Mouse (Mus musculus): ENCODE data around the gene Taf8. TPM values are rescaled to one million over a fixed set of nuclear protein-coding genes. Genes with fewer than 3 reads are reported as not detected.

Taf8 gene
- total and polyA plus RNA-seq, 2 experiments from 2014 or later = 11.8 to 17.9 TPM

DNA sequence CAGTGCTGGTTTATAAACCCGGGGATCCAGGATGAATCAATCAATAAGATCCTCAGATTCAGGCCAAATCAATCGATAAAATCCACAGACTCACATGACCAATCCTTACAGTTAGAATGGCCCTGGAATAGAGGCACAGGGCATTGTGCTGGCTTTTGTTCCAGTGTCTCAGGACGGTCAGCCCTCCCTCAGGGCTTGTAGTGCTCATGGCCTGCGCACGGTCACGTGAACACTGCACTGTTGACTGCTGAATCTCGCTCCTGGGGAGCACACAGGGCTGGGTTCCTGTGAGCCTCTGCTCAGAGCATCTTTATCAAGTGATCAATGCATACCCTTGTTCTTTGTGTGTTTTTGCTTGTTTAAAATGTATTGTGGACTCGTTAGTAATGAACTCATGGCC lies 26.8 kb upstream of the Taf8 start:
- H3K27ac ChIP-seq = no peak overlapping the region
- TF ChIP-seq CTCF (IDR thresholded peaks at IDR 0.05; ENCODE audit: low read depth) = no peak
- 43% methylated on average over 8 of the region's 8 CpGs for WGBS
- H3K4me2 ChIP-seq (ENCODE audit: low read depth, low read length) = no peak overlapping the region
- no peak overlapping the region for H3K4me3 ChIP-seq (ENCODE audit: low read length)
- H3K27me3 ChIP-seq (ENCODE audit: insufficient read depth, low read length) = no peaks in the 10 kb centered on the region
- H3K9ac ChIP-seq (replicated peaks; ENCODE audit: low read length) = no peak overlapping the region
- H3K4me1 ChIP-seq (ENCODE audit: insufficient read depth, low read length) = no peaks in the 10 kb centered on the region
- ATAC-seq (no peak), DNase-seq (ENCODE audit: low spot score) (no peak)
- no peaks in the 10 kb centered on the region for H3K9me3 ChIP-seq (ENCODE audit: low read length)
- no peaks in the 10 kb centered on the region for H3K36me3 ChIP-seq (ENCODE audit: insufficient read depth, low read length)

- H3K9me3 ChIP-seq (ENCODE audit: low read length) = no peaks in the 10 kb centered on the region
- ATAC-seq = 0 out of 2 replicates have a peak, but pooled peaks have one; percentile 46
- H3K27ac ChIP-seq = peak overlapping the region; percentile 8; the same call in 1 of the 2 replicates
- TF ChIP-seq CTCF (IDR thresholded peaks at IDR 0.05; ENCODE audit: low read depth) = no peak
- WGBS = 47% methylated on average over 10 of the region's 10 CpGs
- no peak overlapping the region for H3K4me3 ChIP-seq (ENCODE audit: low read length)
- no peaks in the 10 kb centered on the region for H3K27me3 ChIP-seq (ENCODE audit: insufficient read depth, low read length)
- no peaks in the 10 kb centered on the region for H3K4me1 ChIP-seq (ENCODE audit: insufficient read depth, low read length)
- no peak overlapping the region for H3K9ac ChIP-seq (replicated peaks; ENCODE audit: low read length)
- DNase-seq (ENCODE audit: low spot score) = peak; percentile 17
- no peak overlapping the region for H3K4me2 ChIP-seq (ENCODE audit: low read depth, low read length)
- no peaks in the 10 kb centered on the region for H3K36me3 ChIP-seq (ENCODE audit: insufficient read depth, low read length)
Observed at GRCm38 (mm10) chr17:47527581-47528300, 25.6 kb upstream of the Taf8 start.

GRCm38 (mm10) chr17:47526856-47527520 lies 24.9 kb upstream of the Taf8 start:
- Histone ChIP-seq H3K4me2 (ENCODE audit: low read depth, low read length) (no peak overlapping the region), H3K4me1 (ENCODE audit: insufficient read depth, low read length) (peaks cover 5% of the 10 kb centered on the region; the same call in 1 of the 2 replicates), H3K27ac (no peak overlapping the region), H3K9me3 (ENCODE audit: low read length) (no peaks in the 10 kb centered on the region), H3K36me3 (ENCODE audit: insufficient read depth, low read length) (no peaks in the 10 kb centered on the region), H3K4me3 (ENCODE audit: low read length) (no peak overlapping the region), H3K27me3 (ENCODE audit: insufficient read depth, low read length) (no peaks in the 10 kb centered on the region), H3K9ac (replicated peaks; ENCODE audit: low read length) (no peak overlapping the region)
- 75% methylated on average over 17 of the region's 17 CpGs for WGBS
- ATAC-seq = no peak
- DNase-seq (ENCODE audit: low spot score) = no peak
- TF ChIP-seq CTCF (IDR thresholded peaks at IDR 0.05; ENCODE audit: low read depth) = no peak

DNA sequence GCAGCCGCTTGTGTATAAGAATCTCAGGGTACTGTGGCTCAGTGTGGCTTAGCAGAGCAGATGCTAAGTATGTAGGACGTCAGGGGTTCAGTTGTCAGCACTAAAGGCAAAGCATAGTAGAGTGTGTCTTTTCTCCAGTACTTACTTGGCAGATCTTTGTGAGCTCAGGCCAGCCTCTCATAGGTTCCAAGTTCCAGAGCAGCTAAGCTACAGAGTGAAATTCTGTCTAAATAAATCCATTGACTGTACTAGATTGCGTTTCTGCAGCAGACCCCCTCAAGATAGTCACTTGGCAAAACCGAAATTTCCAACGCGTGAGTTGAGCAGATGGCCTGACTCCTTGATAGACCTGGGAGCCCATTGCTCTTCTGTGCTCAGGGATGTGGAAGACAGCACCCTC lies 22.9 kb upstream of the Taf8 start:
- TF ChIP-seq CTCF (IDR thresholded peaks at IDR 0.05; ENCODE audit: low read depth) = no peak
- 88% methylated on average over 6 of the region's 6 CpGs for WGBS
- Histone ChIP-seq H3K4me3 (ENCODE audit: low read length) (no peak overlapping the region), H3K27me3 (ENCODE audit: insufficient read depth, low read length) (no peaks in the 10 kb centered on the region), H3K4me2 (ENCODE audit: low read depth, low read length) (no peak overlapping the region), H3K4me1 (ENCODE audit: insufficient read depth, low read length) (peaks cover 12% of the 10 kb centered on the region; the same call in 1 of the 2 replicates), H3K9me3 (ENCODE audit: low read length) (no peaks in the 10 kb centered on the region), H3K27ac (no peak overlapping the region), H3K9ac (replicated peaks; ENCODE audit: low read length) (no peak overlapping the region), H3K36me3 (ENCODE audit: insufficient read depth, low read length) (no peaks in the 10 kb centered on the region)
- ATAC-seq = no peak
- no peak for DNase-seq (ENCODE audit: low spot score)

DNA sequence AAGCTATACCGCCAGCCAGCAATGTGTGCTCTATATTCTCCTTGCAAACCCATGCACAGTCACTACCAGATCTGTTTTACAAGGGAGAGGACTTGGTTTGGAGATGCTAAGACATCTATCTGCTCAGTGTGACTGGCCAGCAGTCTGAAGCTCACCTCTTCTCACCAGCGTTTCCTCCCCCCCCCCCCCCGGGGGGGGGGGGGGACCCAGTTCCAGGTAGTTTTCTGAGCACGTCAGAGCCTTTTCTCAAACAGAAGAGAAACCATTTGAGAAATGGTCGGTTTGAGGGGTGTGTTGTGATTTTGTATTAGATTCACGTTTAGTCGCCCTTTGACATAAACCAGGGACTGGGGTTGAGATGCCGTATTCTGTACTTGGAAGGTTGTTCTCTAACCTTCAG lies 22.0 kb upstream of the Taf8 start:
- H3K27me3 ChIP-seq (ENCODE audit: insufficient read depth, low read length) = no peaks in the 10 kb centered on the region
- H3K27ac ChIP-seq = no peak overlapping the region
- no peak overlapping the region for H3K4me2 ChIP-seq (ENCODE audit: low read depth, low read length)
- peaks cover 12% of the 10 kb centered on the region; the same call in 1 of the 2 replicates for H3K4me1 ChIP-seq (ENCODE audit: insufficient read depth, low read length)
- TF ChIP-seq CTCF (IDR thresholded peaks at IDR 0.05; ENCODE audit: low read depth) = no peak
- ATAC-seq (no peak), DNase-seq (ENCODE audit: low spot score) (no peak)
- no peak overlapping the region for H3K9ac ChIP-seq (replicated peaks; ENCODE audit: low read length)
- H3K9me3 ChIP-seq (ENCODE audit: low read length) = no peaks in the 10 kb centered on the region
- 86% methylated on average over 7 of the region's 8 CpGs for WGBS
- no peak overlapping the region for H3K4me3 ChIP-seq (ENCODE audit: low read length)
- H3K36me3 ChIP-seq (ENCODE audit: insufficient read depth, low read length) = no peaks in the 10 kb centered on the region

DNA sequence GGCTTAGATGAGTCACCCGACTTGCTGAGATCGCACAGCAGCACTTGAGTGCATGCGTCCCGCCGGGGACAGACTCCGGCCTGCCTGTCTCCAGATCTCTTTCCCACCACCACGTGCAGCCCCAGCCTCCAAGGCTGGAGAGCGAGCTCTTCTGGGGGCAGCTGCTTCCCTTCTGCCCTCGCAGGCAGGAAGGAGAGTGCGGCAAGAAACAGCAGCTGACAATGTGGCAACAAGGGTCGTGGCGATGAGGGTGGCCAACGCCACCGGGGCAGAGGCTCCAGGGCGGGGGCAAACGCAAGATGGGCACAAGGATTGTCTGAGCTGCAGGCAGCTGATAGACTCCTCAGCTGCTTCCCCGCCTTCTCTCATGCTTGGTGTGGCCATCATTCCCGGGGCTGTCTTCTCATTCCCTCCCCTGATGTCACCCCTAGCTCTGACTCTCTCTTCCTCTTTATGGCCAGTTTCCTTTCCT lies 21.2 kb upstream of the Taf8 start:
- Histone ChIP-seq H3K36me3 (ENCODE audit: insufficient read depth, low read length) (no peaks in the 10 kb centered on the region), H3K27ac (peak overlapping the region; percentile 62), H3K4me2 (ENCODE audit: low read depth, low read length) (no peak overlapping the region), H3K9ac (replicated peaks; ENCODE audit: low read length) (no peak overlapping the region), H3K4me3 (ENCODE audit: low read length) (no peak overlapping the region), H3K9me3 (ENCODE audit: low read length) (no peaks in the 10 kb centered on the region), H3K4me1 (ENCODE audit: insufficient read depth, low read length) (peaks cover 12% of the 10 kb centered on the region; the same call in 1 of the 2 replicates), H3K27me3 (ENCODE audit: insufficient read depth, low read length) (no peaks in the 10 kb centered on the region)
- ATAC-seq (no peak), DNase-seq (ENCODE audit: low spot score) (no peak)
- TF ChIP-seq CTCF (IDR thresholded peaks at IDR 0.05; ENCODE audit: low read depth) = no peak
- WGBS = 59% methylated on average over 18 of the region's 18 CpGs

All from hindbrain, postnatal 0 days (tissue).